Mouse (Mus musculus) adrenal gland, postnatal 10 days (tissue): ENCODE measurements around the gene Sptbn1. TPM values are rescaled to one million over a fixed set of nuclear protein-coding genes. Genes with fewer than 3 reads are reported as not detected.

Source experiments
- DNase-seq: peaks from one replicate; pipeline ENCODE4 v3.0.0; 2021; ENCODE audit warnings: mixed read lengths
- long read RNA-seq, 2 experiments: library from polyadenylated mRNA; stranded (forward); transcript quantifications; one replicate each; pipeline ENCODE4 v2.0.0; 2021
- total RNA-seq, 2 experiments: library from RNA; stranded (reverse); gene quantifications; 2 replicates each; pipeline ENCODE4 v1.2.3; 2021

Gene Sptbn1
- 100 to 1,000 TPM; 262 to 303 TPM for total RNA-seq
- long read RNA-seq, experiment 1, full-length matches to known transcripts, result 3 of 65 reads
- long read RNA-seq, experiment 1, partial matches to known transcripts, result 55 of 65 reads
- long read RNA-seq, experiment 1, other reads (novel, unspliced or antisense), result 7 of 65 reads
- long read RNA-seq, experiment 2, full-length matches to known transcripts, result 3 of 46 reads
- long read RNA-seq, experiment 2, partial matches to known transcripts, result 36 of 46 reads
- long read RNA-seq, experiment 2, other reads (novel, unspliced or antisense), result 7 of 46 reads

- DNase-seq, result peak; percentile 95
Measured at GRCm38 (mm10) chr11:30267892-30268647, at the start of gene Sptbn1. Sptbn1 (minus strand) TSS chr11:30268175.

GRCm38 (mm10) chr11:30294279-30294678, 26.3 kb upstream of the Sptbn1 start:
- DNase-seq, result no peak

GRCm38 (mm10) chr11:30292221-30293160, 24.5 kb upstream of the Sptbn1 start:
- peak; percentile 18 for DNase-seq

- peak; percentile 47 for DNase-seq
Measured at GRCm38 (mm10) chr11:30291155-30291554, 23.2 kb upstream of the Sptbn1 start.

GRCm38 (mm10) chr11:30289470-30290431, 21.8 kb upstream of the Sptbn1 start:
- peak; percentile 20 for DNase-seq

GRCm38 (mm10) chr11:30288075-30288474, 20.1 kb upstream of the Sptbn1 start:
- DNase-seq, result no peak

- peak; percentile 45 for DNase-seq
Measured at GRCm38 (mm10) chr11:30283710-30284109, 15.7 kb upstream of the Sptbn1 start.

- no peak for DNase-seq
Measured at GRCm38 (mm10) chr11:30281096-30281495, 13.1 kb upstream of the Sptbn1 start.

GRCm38 (mm10) chr11:30279278-30279677, 11.3 kb upstream of the Sptbn1 start:
- DNase-seq, result no peak

GRCm38 (mm10) chr11:30275436-30276031, 7.6 kb upstream of the Sptbn1 start:
- no peak for DNase-seq

- DNase-seq, result no peak
Measured at GRCm38 (mm10) chr11:30269524-30269923, 1.5 kb upstream of the Sptbn1 start.

GRCm38 (mm10) chr11:30268648-30269375, 837 bp upstream of the Sptbn1 start:
- DNase-seq, result no peak

- peak; percentile 65 for DNase-seq
Measured at GRCm38 (mm10) chr11:30267036-30267891, 711 bp downstream of the Sptbn1 start.

- DNase-seq, result no peak
Measured at GRCm38 (mm10) chr11:30266691-30267035, 1.3 kb downstream of the Sptbn1 start.

GRCm38 (mm10) chr11:30265666-30266065, 2.3 kb downstream of the Sptbn1 start:
- DNase-seq, result no peak

- no peak for DNase-seq
Measured at GRCm38 (mm10) chr11:30263627-30264026, 4.3 kb downstream of the Sptbn1 start.

GRCm38 (mm10) chr11:30258739-30259350, 9.1 kb downstream of the Sptbn1 start:
- DNase-seq, result no peak

GRCm38 (mm10) chr11:30257812-30258211, 10.2 kb downstream of the Sptbn1 start:
- DNase-seq, result peak; percentile 85

- DNase-seq, result no peak
Measured at GRCm38 (mm10) chr11:30257085-30257484, 10.9 kb downstream of the Sptbn1 start.
